Mouse (Mus musculus) c-Kit-positive CD71-negative TER-119-negative erythroid progenitor cells, embryonic 14.5 days (primary cell): Measurements from ENCODE around the gene Slc10a4.
A peak's percentile ranks its signal among the peaks of the same experiment; 100 is the strongest.
"Not testable (repeated sequence)": the region's sequence is repeated elsewhere in the genome, so short reads cannot be mapped to it uniquely, and the experiment has no call there.

Source experiments
- DNase-seq: peaks from one replicate; pipeline ENCODE4 v3.0.0-alpha.2; 2013; ENCODE audit warnings: low read depth

Slc10a4 gene

DNA sequence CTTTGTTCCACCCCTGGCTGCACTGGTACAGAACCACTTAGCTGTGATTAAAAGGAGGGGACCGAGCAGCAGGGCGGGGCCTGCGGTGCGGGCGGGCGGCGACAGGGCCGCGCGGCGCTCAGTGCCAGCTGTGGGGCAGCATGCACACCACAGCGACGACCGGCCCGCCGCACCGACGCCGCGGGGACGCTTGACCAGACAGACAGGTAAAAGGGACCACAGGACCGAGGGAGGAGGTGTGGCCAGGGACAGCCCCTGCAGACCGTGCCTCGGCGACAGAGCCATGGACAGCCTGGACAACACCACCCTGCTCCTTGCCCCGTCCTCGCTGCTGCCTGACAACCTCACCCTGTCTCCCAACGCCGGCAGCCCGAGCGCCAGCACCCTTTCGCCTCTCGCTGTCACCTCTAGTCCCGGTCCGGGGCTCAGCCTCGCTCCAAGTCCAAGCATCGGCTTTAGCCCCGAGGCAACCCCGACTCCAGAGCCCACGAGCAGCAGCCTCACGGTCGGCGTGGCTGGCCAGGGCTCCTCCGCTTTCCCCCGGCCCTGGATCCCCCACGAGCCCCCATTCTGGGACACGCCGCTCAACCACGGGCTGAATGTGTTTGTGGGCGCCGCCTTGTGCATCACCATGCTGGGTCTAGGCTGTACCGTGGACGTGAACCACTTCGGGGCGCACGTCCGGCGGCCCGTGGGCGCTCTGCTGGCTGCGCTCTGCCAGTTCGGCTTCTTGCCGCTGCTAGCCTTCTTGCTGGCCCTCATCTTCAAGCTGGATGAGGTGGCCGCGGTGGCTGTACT lies at the start of gene Slc10a4:
TSS of gene Slc10a4 (plus strand) at position 100 of the 798 bp plus-strand sequence.
- DNase-seq = no peak

DNA sequence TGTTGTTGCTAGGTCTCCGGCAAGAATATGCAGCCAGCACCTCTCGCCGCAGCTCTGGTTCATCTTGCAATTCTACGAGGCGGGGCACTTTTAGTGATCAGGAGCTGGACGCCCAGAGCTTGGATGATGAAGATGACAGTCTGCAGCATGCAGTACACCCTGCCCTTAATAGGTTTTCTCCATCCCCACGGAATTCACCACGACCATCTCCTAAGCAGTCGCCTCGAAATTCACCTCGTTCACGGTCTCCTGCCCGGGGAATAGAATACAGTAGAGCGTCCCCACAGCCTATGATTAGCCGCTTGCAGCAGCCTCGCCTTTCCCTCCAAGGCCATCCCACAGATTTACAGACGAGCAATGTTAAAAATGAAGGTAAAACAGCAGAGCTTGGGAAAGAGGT lies 49.4 kb upstream of the Slc10a4 start:
- DNase-seq = no peak

DNA sequence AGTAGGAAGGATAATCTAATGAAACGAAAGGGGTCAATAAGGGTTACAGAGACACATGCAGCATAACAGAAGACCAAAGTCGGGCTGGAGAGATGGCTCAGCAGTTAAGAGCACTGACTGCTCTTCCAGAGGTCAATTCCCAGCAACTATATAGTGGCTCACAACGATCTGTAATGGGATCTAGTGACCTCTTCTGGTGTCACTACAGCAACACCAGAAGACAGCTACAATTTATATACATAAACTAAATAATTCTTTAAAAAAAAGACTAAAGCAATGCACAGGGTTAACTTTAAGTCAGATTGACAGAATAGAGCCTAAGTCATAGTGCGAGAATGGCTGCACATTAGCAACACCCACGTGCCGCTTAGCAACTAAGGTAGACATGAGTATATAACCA lies 46.6 kb upstream of the Slc10a4 start:
- DNase-seq = no peak

DNA sequence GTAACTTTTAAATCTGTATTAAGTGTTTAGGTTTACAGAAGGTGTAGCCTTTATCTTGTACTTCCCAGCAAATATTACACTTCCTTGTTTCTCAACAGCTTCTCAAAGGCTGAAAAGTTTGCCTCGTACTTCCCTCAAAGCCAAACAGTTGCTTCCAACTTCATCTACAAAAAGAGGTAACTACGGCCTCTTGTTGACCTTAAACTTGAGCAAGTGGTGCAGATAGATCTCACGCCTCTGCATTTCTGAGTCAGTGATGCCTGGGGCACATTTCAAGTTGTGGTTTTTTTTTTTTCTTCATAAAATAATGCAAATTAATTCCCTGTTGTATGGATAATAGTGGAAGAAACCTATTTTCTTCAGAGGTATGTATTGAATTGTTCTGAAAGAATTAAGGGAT lies 41.0 kb upstream of the Slc10a4 start:
- DNase-seq = no peak

GRCm38 (mm10) chr5:72972435-72972834 lies 34.2 kb upstream of the Slc10a4 start:
- no peak for DNase-seq

- no peak for DNase-seq
Observed at GRCm38 (mm10) chr5:72972934-72973333, 33.7 kb upstream of the Slc10a4 start.

- DNase-seq = no peak
Observed at GRCm38 (mm10) chr5:72974602-72975001, 32.1 kb upstream of the Slc10a4 start, which contains the start of gene Gm10135. Gene Gm10135 (minus strand): TSS chr5:72974702.

DNA sequence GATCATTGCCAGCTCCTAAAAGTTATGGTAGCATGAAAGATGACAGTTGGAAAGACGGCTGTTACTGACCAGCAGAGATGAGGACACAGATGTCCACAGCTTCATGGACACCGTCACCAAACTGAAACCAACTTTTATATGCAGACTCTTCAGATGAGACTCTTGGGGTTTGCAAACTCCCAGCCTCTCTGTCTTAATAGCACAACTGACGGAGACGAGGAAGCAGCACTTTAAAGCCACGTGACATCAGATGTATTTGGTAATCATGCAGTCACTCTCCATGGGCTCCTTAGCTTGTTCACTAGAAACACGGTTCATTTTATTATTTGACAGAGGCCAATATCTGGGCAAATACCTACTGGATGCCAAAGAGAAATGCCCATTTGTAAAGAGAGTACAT lies 30.7 kb upstream of the Slc10a4 start:
- no peak for DNase-seq

- DNase-seq = no peak
Observed at GRCm38 (mm10) chr5:72976539-72976938, 30.1 kb upstream of the Slc10a4 start.

- peak; percentile 25 for DNase-seq
Observed at GRCm38 (mm10) chr5:72984091-72984490, 22.6 kb upstream of the Slc10a4 start.

DNA sequence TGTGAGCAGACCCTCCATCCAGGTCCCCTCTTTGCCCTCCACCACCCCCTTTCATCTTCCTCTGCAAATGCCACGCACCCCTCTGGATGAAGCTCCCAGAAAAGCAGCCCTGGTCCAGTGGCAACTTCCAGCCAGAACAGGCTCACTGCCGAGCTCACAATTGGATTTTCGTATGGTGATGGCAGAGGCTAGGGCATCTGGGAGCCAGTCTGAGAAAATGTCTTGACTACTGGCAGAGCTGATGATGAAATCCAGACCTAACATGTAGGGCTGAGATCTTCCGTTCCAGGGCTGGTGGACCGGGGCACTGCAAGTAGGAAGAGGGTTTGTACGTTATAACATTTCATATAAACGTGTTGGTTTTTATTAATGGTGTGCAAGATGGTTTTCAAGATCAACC lies 18.9 kb upstream of the Slc10a4 start:
- DNase-seq = no peak

- no peak for DNase-seq
Observed at GRCm38 (mm10) chr5:72989756-72990155, 16.9 kb upstream of the Slc10a4 start.

GRCm38 (mm10) chr5:72992474-72992873 lies 14.2 kb upstream of the Slc10a4 start:
- no peak for DNase-seq

- no peak for DNase-seq
Observed at GRCm38 (mm10) chr5:72994424-72994823, 12.3 kb upstream of the Slc10a4 start.

DNA sequence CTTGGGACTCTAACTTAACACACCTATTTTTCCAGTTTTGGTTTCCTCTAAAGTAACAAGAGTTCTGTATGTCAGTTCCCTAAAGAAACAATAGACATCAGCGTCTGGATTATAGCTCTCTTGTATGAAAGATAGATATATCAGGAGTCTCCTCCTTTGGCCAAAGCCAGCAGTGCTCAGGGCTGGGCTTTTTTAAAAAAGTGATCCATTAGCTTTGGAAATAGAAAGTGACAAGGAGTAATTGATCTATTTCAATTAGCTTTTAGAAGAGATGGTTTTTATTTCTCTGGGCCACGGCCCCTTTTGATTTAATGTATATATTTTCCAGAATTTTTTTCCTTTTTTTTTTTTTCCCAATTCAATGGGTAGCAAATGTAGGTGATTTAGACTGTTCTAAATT lies 11.8 kb upstream of the Slc10a4 start:
- DNase-seq = no peak

DNA sequence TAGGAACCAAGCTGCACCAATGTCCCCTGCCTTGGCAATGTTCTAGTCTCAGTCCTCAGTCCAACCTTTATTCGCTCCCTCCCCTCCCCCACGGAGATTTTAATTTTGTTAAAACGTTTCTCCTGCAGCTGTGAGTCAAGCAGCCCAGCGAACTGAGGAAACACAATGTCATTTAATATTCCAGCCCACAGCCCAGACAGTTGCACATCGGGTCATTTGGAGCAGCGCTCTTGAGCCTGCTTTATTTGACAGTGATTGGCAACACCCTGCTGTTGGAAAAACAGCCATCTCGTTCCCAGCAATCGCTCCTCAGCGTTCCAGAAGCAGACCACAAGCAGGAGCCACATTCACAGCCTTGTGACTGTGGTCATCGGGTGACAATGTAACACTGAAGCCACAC lies 11.3 kb upstream of the Slc10a4 start:
- no peak for DNase-seq

GRCm38 (mm10) chr5:72998546-72998945 lies 8.1 kb upstream of the Slc10a4 start:
- DNase-seq = not testable (repeated sequence)

GRCm38 (mm10) chr5:73004046-73004445 lies 2.6 kb upstream of the Slc10a4 start:
- no peak for DNase-seq

DNA sequence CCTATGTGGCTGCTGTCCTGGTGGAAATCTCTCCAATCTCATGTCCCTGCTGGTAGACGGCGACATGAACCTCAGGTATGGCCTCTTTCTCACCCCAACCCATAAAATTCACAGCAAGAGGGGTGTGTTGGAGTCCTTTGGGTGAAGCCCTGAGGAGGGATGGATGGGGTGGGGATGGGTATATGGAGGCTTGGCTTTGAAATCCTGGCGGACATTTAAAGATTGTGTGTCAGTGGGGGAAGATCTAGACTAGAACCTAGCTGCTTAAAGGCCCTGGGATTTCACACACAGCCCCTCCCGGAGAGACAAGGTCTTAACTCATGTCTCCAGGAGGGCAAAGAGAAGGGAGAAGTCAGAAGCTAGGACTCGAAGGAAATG lies 888 bp downstream of the Slc10a4 start:
- no peak for DNase-seq

GRCm38 (mm10) chr5:73008230-73008629 lies 1.5 kb downstream of the Slc10a4 start:
- not testable (repeated sequence) for DNase-seq

DNA sequence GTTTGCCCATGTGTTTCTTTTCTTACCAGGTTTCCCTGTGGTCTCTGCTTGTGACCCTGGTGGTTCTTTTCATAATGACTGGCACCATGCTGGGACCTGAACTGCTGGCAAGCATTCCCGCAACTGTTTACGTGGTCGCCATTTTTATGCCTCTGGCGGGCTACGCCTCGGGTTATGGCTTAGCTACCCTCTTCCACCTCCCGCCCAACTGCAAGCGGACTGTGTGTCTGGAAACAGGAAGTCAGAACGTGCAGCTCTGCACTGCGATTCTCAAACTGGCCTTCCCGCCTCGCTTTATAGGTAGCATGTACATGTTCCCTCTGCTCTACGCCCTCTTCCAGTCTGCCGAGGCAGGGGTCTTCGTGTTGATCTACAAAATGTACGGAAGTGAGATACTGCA lies 5.1 kb downstream of the Slc10a4 start:
- DNase-seq = not testable (repeated sequence)

DNA sequence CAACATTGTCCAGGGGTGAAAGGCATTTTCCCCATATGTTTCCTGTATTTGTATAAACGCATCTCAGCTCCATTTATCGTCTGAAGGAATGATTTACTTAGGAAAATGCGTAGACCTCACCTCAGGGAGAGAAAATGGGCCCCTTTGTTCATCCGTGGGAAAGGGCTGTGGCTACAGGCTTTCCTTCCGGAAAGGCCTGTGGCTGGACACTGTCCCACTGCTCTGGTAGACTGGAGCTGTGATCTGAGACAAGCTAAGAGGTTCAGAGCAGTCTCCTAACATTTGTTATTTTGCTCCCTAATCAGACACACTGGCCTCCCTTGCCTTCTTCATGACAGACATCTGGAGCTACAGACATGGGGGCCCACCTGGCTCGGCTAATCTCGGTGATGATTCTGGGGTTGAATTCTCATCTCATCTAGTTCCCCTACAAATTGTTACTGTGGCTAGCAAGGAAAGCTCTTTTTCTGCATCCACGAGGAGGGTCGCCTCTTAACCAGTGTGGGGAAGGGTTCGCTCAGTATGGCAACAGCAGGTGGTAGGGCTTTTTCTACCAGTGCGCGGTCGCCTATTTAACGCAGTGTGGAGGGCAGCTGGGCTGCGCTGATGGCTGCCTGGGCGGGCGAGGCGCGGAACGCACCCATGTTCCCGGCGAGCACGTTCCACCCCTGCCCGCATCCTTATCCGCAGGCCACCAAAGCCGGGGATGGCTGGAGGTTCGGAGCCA lies 6.4 kb downstream of the Slc10a4 start:
- DNase-seq = not testable (repeated sequence)

DNA sequence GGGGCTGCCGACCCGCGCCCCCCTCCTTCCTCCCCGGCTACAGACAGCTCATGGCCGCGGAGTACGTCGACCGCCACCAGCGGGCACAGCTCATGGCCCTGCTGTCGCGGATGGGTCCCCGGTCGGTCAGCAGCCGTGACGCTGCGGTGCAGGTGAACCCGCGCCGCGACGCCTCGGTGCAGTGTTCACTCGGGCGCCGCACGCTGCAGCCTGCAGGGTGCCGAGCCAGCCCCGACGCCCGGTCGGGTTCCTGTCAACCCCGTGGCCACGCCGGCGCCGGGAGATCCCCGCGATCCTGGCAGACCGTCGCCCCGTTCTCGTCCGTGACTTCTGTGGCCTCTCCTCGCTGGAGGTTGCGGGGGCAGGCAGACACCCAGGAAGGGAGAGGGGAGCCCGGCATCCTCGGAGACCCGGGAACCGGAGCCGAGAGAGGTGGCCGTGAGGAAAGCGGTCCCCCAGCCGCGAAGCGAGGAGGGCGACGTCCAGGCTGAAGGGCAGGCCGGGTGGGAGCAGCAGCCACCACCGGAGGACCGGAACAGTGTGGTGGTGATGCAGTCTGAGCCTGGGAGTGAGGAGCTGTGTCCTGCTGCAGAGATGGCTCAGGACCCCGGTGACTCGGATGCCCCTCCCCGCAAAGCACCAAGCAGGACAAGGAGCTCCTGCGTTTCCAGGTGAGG lies 7.1 kb downstream of the Slc10a4 start:
- not testable (repeated sequence) for DNase-seq
